Mouse (Mus musculus): Measurements from ENCODE around the gene Olfr1440.

DNA sequence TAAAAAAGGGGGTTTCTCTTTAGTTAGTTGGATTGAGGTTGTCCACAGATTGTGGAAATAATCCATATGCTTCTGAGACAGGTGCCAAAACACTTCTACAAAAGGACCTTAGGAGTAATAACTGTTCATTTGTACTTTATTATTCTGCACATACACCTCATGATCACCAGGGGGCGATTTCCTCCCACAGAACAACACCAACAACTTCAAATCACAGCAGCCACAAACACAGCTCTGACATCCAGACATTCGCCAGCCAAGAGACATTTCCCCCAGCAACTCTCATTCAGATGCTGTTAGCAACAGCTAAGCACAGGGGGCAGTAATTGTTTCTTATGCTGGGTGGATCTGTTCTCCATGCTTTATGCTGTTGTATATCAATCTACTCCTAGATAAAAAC lies 46.0 kb downstream of the Olfr1440 start:
- peak; percentile 45; the same call in 1 of the 2 replicates for TF ChIP-seq HCFC1 (IDR thresholded peaks at IDR 0.05; ENCODE audit: low read depth, low read length)
- peak; percentile 63 to 97 for TF ChIP-seq CTCF (conservative IDR thresholded peaks at IDR 0.05 in 1 of 2, IDR thresholded peaks at IDR 0.05 in 1 of 2; ENCODE audit: low read depth in 2 of 2, low read length in 2 of 2)
- TF ChIP-seq MAFK (IDR thresholded peaks at IDR 0.05; ENCODE audit: insufficient replicate concordance, low read length): no peak
- no peak for TF ChIP-seq GABPA (IDR thresholded peaks at IDR 0.05; ENCODE audit: insufficient replicate concordance, low read depth, low read length)
- peak; percentile 99 for TF ChIP-seq RAD21 (IDR thresholded peaks at IDR 0.05; ENCODE audit: low read depth, low read length)
- TF ChIP-seq BHLHE40 (IDR thresholded peaks at IDR 0.05; ENCODE audit: low read depth, low read length): peak; percentile 36; the same call in 1 of the 2 replicates

All from CH12.LX (cell line).